8 mouse cellular contexts compared by ENCODE assay signal in genomic region chr13:96542081-96542889, GRCm38 (mm10). TPM values are rescaled to one million over a fixed set of nuclear protein-coding genes. Genes with fewer than 3 reads are reported as not detected.
DNase-seq lines count a peak whose midpoint lies in the region; ATAC-seq and TF ChIP-seq lines count a peak whose summit lies in the region.

Gene Polk, minus strand, starts transcription at chr13:96542579.
Gene Col4a3bp, plus strand, starts transcription at chr13:96542618.

- peak within 1 kb of the TSS; percentile 84 for H3K4me2 ChIP-seq in forebrain, embryonic 12.5 days
- H3K4me2 ChIP-seq in heart, postnatal 0 days (ENCODE audit: low read depth, low read length) = peak within 1 kb of the TSS; percentile 85
- peak within 1 kb of the TSS; percentile 90 for H3K4me2 ChIP-seq in liver, embryonic 16.5 days (ENCODE audit: low read depth, low read length)
- H3K4me2 ChIP-seq in neural tube, embryonic 13.5 days = peak within 1 kb of the TSS; percentile 73

- TF ChIP-seq CTCF in E14TG2a.4 (conservative IDR thresholded peaks at IDR 0.05; ENCODE audit: low read length) = no peak
- TF ChIP-seq CTCF in heart, postnatal 0 days (IDR thresholded peaks at IDR 0.05; ENCODE audit: low read depth) = no peak
- no peak for TF ChIP-seq CTCF in testis, adult 2 months (IDR thresholded peaks at IDR 0.05; ENCODE audit: control insufficient read depth, insufficient read depth, insufficient replicate concordance, low read depth, low read length)

- H3K9ac ChIP-seq in forebrain, embryonic 12.5 days = peak within 1 kb of the TSS; percentile 97
- H3K9ac ChIP-seq in heart, postnatal 0 days (replicated peaks; ENCODE audit: low read depth, low read length) = peak within 1 kb of the TSS; percentile 86
- peak within 1 kb of the TSS; percentile 100 for H3K9ac ChIP-seq in liver, embryonic 16.5 days (ENCODE audit: low read depth, low read length)
- peak within 1 kb of the TSS; percentile 93 for H3K9ac ChIP-seq in neural tube, embryonic 13.5 days

- H3K27ac ChIP-seq in forebrain, embryonic 12.5 days = peak within 1 kb of the TSS; percentile 93
- peak within 1 kb of the TSS; percentile 95 for H3K27ac ChIP-seq in heart, postnatal 0 days (ENCODE audit: low read depth)
- peak within 1 kb of the TSS; percentile 90 for H3K27ac ChIP-seq in liver, embryonic 16.5 days (ENCODE audit: low read length)
- H3K27ac ChIP-seq in neural tube, embryonic 13.5 days (replicated peaks) = peak within 1 kb of the TSS; percentile 98
- peak within 1 kb of the TSS; percentile 94 for H3K27ac ChIP-seq in testis, adult 2 months (ENCODE audit: control insufficient read depth, insufficient read depth, low read depth, low read length)

- H3K27me3 ChIP-seq in E14TG2a.4 (ENCODE audit: insufficient read depth, low read length) = no peaks in the 10 kb centered on the region
- no peaks in the 10 kb centered on the region for H3K27me3 ChIP-seq in forebrain, embryonic 12.5 days
- no peaks in the 10 kb centered on the region for H3K27me3 ChIP-seq in heart, postnatal 0 days (ENCODE audit: control insufficient read depth, insufficient read depth, low read length)
- no peaks in the 10 kb centered on the region for H3K27me3 ChIP-seq in liver, embryonic 16.5 days (ENCODE audit: control insufficient read depth, insufficient read depth, low read depth, low read length)
- H3K27me3 ChIP-seq in neural tube, embryonic 13.5 days = no peaks in the 10 kb centered on the region
- H3K27me3 ChIP-seq in testis, adult 2 months (ENCODE audit: control insufficient read depth, insufficient read depth, low read length) = no peaks in the 10 kb centered on the region

- DNase-seq in c-Kit-positive CD71-positive TER-119-positive erythroid progenitor cells, embryonic 14.5 days (ENCODE audit: low spot score) = peak; percentile 96
- DNase-seq in heart, postnatal 0 days (ENCODE audit: low spot score) = peak; percentile 98
- DNase-seq in kidney, postnatal 4 days = peak; percentile 97

- peak within 1 kb of the TSS; percentile 99 for H3K4me3 ChIP-seq in E14TG2a.4 (replicated peaks; ENCODE audit: low read length)
- H3K4me3 ChIP-seq in forebrain, embryonic 12.5 days (replicated peaks) = peak within 1 kb of the TSS; percentile 83
- H3K4me3 ChIP-seq in heart, postnatal 0 days (ENCODE audit: low read depth, low read length) = peak within 1 kb of the TSS; percentile 80
- peak within 1 kb of the TSS; percentile 78 for H3K4me3 ChIP-seq in liver, embryonic 16.5 days (ENCODE audit: low read depth, low read length)
- peak within 1 kb of the TSS; percentile 99 for H3K4me3 ChIP-seq in neural tube, embryonic 13.5 days
- peak within 1 kb of the TSS; percentile 98 for H3K4me3 ChIP-seq in testis, adult 2 months (ENCODE audit: control insufficient read depth, low read depth, low read length)

- TF ChIP-seq EP300 in heart, postnatal 0 days (IDR thresholded peaks at IDR 0.05; ENCODE audit: low read depth) = no peak

- WGBS in forebrain, embryonic 12.5 days = under 1% methylated on average over 47 of the region's 50 CpGs
- WGBS in heart, postnatal 0 days = under 1% methylated on average over 43 of the region's 50 CpGs
- under 1% methylated on average over 49 of the region's 50 CpGs for WGBS in liver, embryonic 16.5 days (ENCODE audit: insufficient replicate concordance)
- under 1% methylated on average over 48 of the region's 50 CpGs for WGBS in neural tube, embryonic 13.5 days

- no peaks in the 10 kb centered on the region for H3K36me3 ChIP-seq in E14TG2a.4 (ENCODE audit: insufficient read depth, low read length)
- H3K36me3 ChIP-seq in forebrain, embryonic 12.5 days (replicated peaks) = no peaks in the 10 kb centered on the region
- no peaks in the 10 kb centered on the region for H3K36me3 ChIP-seq in heart, postnatal 0 days (replicated peaks; ENCODE audit: control insufficient read depth, insufficient read depth, low read length)
- H3K36me3 ChIP-seq in liver, embryonic 16.5 days (ENCODE audit: control insufficient read depth, insufficient read depth) = no peaks in the 10 kb centered on the region
- no peaks in the 10 kb centered on the region for H3K36me3 ChIP-seq in neural tube, embryonic 13.5 days
- no peaks in the 10 kb centered on the region for H3K36me3 ChIP-seq in testis, adult 2 months (ENCODE audit: control insufficient read depth, insufficient read depth, low read length)

- peak; percentile 92 for TF ChIP-seq POLR2A in testis, adult 2 months (IDR thresholded peaks at IDR 0.05; ENCODE audit: control insufficient read depth, low read depth, low read length)

- H3K9me3 ChIP-seq in E14TG2a.4 (ENCODE audit: low read length) = no peaks in the 10 kb centered on the region
- no peaks in the 10 kb centered on the region for H3K9me3 ChIP-seq in forebrain, embryonic 12.5 days
- no peaks in the 10 kb centered on the region for H3K9me3 ChIP-seq in heart, postnatal 0 days (replicated peaks; ENCODE audit: control insufficient read depth, low read length)
- H3K9me3 ChIP-seq in liver, embryonic 16.5 days (replicated peaks; ENCODE audit: control insufficient read depth, low read length) = no peaks in the 10 kb centered on the region
- H3K9me3 ChIP-seq in neural tube, embryonic 13.5 days = no peaks in the 10 kb centered on the region

- peaks cover 21% of the 10 kb centered on the region for H3K4me1 ChIP-seq in E14TG2a.4 (replicated peaks; ENCODE audit: low read depth, low read length)
- H3K4me1 ChIP-seq in forebrain, embryonic 12.5 days = peaks cover 14% of the 10 kb centered on the region
- H3K4me1 ChIP-seq in heart, postnatal 0 days (ENCODE audit: control insufficient read depth, insufficient read depth) = peaks cover 10% of the 10 kb centered on the region
- no peaks in the 10 kb centered on the region; the same call in none of the 2 replicates for H3K4me1 ChIP-seq in liver, embryonic 16.5 days (ENCODE audit: control insufficient read depth, low read depth, low read length)
- peaks cover 25% of the 10 kb centered on the region for H3K4me1 ChIP-seq in neural tube, embryonic 13.5 days (replicated peaks)
- peaks cover 4% of the 10 kb centered on the region for H3K4me1 ChIP-seq in testis, adult 2 months (ENCODE audit: control insufficient read depth, insufficient read depth, low read length)

- ATAC-seq in forebrain, embryonic 12.5 days (ENCODE audit: low FRiP score) = peak; percentile 99
- ATAC-seq in heart, postnatal 0 days (ENCODE audit: insufficient read depth, low read depth) = peak; percentile 99
- peak; percentile 99 for ATAC-seq in liver, embryonic 16.5 days (ENCODE audit: low read depth)
- peak; percentile 98 for ATAC-seq in neural tube, embryonic 13.5 days (ENCODE audit: low read depth)

RNA-seq across cellular contexts. Expression of gene Polk, which starts in this region (rescaled TPM):
- 8.4 and 8.5 TPM in 2 replicates for polyA plus RNA-seq in forebrain, embryonic 12.5 days (2016; fragmentation: Nextera tagmentation; extraction: Ambion mirVana)
- 3.6 and 6.5 TPM in 2 replicates for total RNA-seq in heart, postnatal 0 days (2014; rRNA removed; ENCODE audit: low replicate concordance)
- 2.8 and 3.3 TPM in 2 replicates for polyA plus RNA-seq in heart, postnatal 0 days (2015; fragmentation: Nextera tagmentation; extraction: Ambion mirVana)
- 3.7 and 3.8 TPM in 2 replicates for polyA plus RNA-seq in liver, embryonic 16.5 days (2015; fragmentation: Nextera tagmentation; extraction: Ambion mirVana)
- polyA plus RNA-seq in neural tube, embryonic 13.5 days (2015; fragmentation: Nextera tagmentation; extraction: Ambion mirVana) = 5.6 and 7.0 TPM in 2 replicates
- 14.1 and 17.0 TPM in 2 replicates for polyA plus RNA-seq in testis, adult 2 months (2012; rRNA removed)

RNA-seq across cellular contexts. Expression of gene Col4a3bp, which starts in this region (rescaled TPM):
- polyA plus RNA-seq in forebrain, embryonic 12.5 days (2016; fragmentation: Nextera tagmentation; extraction: Ambion mirVana) = 7.7 and 10.8 TPM in 2 replicates
- total RNA-seq in heart, postnatal 0 days (2014; rRNA removed; ENCODE audit: low replicate concordance) = 25.2 and 37.5 TPM in 2 replicates
- polyA plus RNA-seq in heart, postnatal 0 days (2015; fragmentation: Nextera tagmentation; extraction: Ambion mirVana) = 6.5 and 6.8 TPM in 2 replicates
- polyA plus RNA-seq in liver, embryonic 16.5 days (2015; fragmentation: Nextera tagmentation; extraction: Ambion mirVana) = 5.2 and 5.5 TPM in 2 replicates
- 9.2 and 9.9 TPM in 2 replicates for polyA plus RNA-seq in neural tube, embryonic 13.5 days (2015; fragmentation: Nextera tagmentation; extraction: Ambion mirVana)
- polyA plus RNA-seq in testis, adult 2 months (2012; rRNA removed) = 53.9 and 59.6 TPM in 2 replicates

Comparison
In these comparisons a context has a peak if more than half of its experiments do, and no peak if none do; other contexts are left out.
1. Peak in every context shown above with its lines: DNase-seq, ATAC-seq, H3K4me3 ChIP-seq and H3K27ac ChIP-seq.